Mouse (Mus musculus): Measurements from ENCODE around the gene D430041D05Rik. TPM values are rescaled to one million over a fixed set of nuclear protein-coding genes. Genes with fewer than 3 reads are reported as not detected.
A peak's percentile ranks its signal among the peaks of the same experiment; 100 is the strongest.

The D430041D05Rik gene
- polyA plus RNA-seq, 1 experiment from 2014 or later = 2.4 TPM

DNA sequence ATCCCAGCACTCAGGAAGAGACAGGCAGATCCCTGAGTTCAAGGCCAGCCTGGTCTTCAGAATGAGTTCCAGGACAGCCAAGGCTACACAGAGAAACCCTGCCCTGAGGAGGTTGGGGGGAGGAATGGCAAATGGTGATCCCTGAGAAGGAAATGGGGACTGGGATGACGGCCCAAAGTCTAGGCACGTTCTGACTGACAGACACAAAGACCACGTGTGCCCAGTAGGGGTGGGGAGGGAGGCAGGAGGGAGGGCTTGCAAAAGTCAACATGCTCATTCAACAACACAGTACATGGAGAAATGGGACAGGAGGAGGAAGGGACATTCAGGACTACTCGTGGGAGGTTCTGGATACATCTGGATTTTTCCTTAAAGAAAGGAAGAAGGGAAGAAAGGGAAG, 1.7 kb upstream of the D430041D05Rik start:
- H3K4me1 ChIP-seq (ENCODE audit: control insufficient read depth, insufficient read depth, low read length) = peaks cover 6% of the 10 kb centered on the region
- ATAC-seq (ENCODE audit: low FRiP score) (no peak), DNase-seq (ENCODE audit: low spot score, missing footprints) (no peak)
- no peak overlapping the region for H3K27ac ChIP-seq (ENCODE audit: low read depth, low read length)
- H3K4me3 ChIP-seq (ENCODE audit: low read depth, low read length) = no peak overlapping the region
- H3K27me3 ChIP-seq (ENCODE audit: control insufficient read depth, insufficient read depth, low read length) = peaks cover 28% of the 10 kb centered on the region
- H3K4me2 ChIP-seq = no peak overlapping the region
- WGBS = 31% methylated on average over 4 of the region's 4 CpGs
- H3K36me3 ChIP-seq (ENCODE audit: control insufficient read depth, insufficient read depth, low read length) = no peaks in the 10 kb centered on the region
- H3K9me3 ChIP-seq (ENCODE audit: control insufficient read depth, low read length) = no peaks in the 10 kb centered on the region
- no peak overlapping the region for H3K9ac ChIP-seq (ENCODE audit: low read length)

DNA sequence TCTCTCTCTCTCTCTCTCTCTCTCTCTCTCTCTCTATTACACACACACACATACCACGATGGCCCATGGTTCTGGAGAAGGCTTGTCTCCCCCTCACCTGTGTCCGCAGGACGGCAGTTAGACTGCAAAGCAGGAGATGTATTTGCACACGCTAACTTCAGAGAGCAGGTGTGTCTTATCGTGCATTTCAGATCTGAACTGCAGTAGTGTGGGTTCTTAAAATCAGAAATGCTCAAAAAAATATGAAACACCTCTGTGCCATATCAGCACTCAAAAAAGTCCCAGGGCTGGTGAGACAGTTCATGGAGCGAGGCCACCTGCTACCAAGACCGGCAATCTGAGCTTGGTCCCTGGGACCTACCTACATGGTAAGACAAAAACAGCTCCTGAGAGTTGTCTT, 993 bp upstream of the D430041D05Rik start:
- ATAC-seq (ENCODE audit: low FRiP score) = no peak
- H3K4me2 ChIP-seq = no peak overlapping the region
- no peaks in the 10 kb centered on the region for H3K9me3 ChIP-seq (ENCODE audit: control insufficient read depth, low read length)
- H3K4me1 ChIP-seq (ENCODE audit: control insufficient read depth, insufficient read depth, low read length) = peaks cover 6% of the 10 kb centered on the region
- no peak overlapping the region for H3K9ac ChIP-seq (ENCODE audit: low read length)
- no peak overlapping the region for H3K4me3 ChIP-seq (ENCODE audit: low read depth, low read length)
- no peaks in the 10 kb centered on the region for H3K36me3 ChIP-seq (ENCODE audit: control insufficient read depth, insufficient read depth, low read length)
- no peak for DNase-seq (ENCODE audit: low spot score, missing footprints)
- 88% methylated on average over 7 of the region's 7 CpGs for WGBS
- H3K27ac ChIP-seq (ENCODE audit: low read depth, low read length) = no peak overlapping the region
- peaks cover 28% of the 10 kb centered on the region for H3K27me3 ChIP-seq (ENCODE audit: control insufficient read depth, insufficient read depth, low read length)

DNA sequence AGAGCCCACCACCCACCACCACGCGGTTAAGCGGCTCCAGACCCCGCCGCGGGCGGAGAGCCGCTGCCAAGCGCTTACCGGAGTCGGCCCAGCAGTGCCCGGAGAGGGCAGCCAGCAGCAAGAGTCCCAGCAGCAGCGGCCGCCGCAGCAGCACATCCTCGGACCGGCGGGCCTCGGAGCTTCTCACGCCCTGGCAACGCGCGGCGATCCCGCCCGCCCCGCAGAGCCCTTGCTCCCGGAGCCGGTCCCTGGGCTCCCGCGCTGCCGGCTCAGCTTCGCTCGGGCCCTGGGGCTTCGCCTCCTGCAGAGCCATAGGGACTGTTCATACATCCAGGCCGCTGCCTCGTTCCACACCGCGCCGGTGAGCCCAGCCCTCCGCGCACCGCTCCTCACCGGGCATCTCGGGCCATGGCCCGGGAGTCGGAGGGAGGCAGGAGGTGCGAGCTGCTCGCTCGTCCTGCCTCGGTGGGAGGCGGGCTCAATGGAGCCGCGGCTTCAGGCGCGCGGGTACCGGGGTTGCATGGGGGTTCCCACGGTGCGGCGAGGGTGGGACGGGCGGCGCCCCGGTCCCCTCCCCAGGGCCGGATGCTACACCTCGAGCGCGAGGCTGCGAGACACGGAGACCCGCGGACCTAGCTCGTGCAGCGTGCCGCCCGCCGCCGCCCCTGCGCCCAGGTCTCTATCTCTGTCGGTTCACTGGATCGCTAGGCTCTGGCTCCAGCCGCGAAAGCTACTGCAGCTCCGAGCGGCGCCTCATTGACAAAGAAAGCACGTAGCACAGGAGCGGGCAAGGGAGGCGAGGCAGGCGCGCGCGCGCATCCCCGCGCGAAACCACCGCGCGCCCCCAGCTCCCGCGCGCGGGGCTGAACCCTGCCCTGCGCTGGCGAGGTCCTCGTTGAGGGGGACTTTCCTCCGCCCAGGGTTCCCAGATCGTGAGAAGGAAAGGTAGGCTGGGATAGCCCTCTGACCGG, 677 bp downstream of the D430041D05Rik start:
- peak overlapping the region; percentile 70 for H3K4me3 ChIP-seq (ENCODE audit: low read depth, low read length)
- H3K9ac ChIP-seq (ENCODE audit: low read length) = peak overlapping the region; percentile 84
- peak; percentile 92 for ATAC-seq (ENCODE audit: low FRiP score)
- H3K36me3 ChIP-seq (ENCODE audit: control insufficient read depth, insufficient read depth, low read length) = no peaks in the 10 kb centered on the region
- peaks cover 6% of the 10 kb centered on the region for H3K4me1 ChIP-seq (ENCODE audit: control insufficient read depth, insufficient read depth, low read length)
- H3K27me3 ChIP-seq (ENCODE audit: control insufficient read depth, insufficient read depth, low read length) = peaks cover 28% of the 10 kb centered on the region
- peak overlapping the region; percentile 97 for H3K4me2 ChIP-seq
- peak; percentile 98 for DNase-seq (ENCODE audit: low spot score, missing footprints)
- under 1% methylated on average over 110 of the region's 111 CpGs for WGBS
- peak overlapping the region; percentile 48; the same call in 1 of the 2 replicates for H3K27ac ChIP-seq (ENCODE audit: low read depth, low read length)
- no peaks in the 10 kb centered on the region for H3K9me3 ChIP-seq (ENCODE audit: control insufficient read depth, low read length)

DNA sequence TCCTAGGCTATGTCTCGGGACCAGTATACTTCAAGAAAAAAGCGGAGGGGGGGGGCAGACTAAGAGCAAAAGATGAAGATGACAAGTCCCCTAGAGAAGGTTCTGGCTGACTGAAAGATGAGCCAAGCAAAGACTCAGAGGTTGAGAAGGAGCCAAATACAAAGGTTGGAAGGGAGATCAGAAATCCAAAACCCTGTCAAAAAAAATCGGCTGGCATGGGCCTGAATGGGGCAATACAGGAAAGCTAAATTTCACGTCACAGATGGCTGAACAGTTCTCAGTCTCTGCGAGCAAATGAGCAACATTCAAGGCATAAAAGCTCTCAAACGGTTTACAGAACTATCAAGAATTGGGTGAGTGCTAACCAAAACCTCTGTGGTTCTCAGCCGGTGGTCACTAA, 2.5 kb downstream of the D430041D05Rik start:
- H3K27ac ChIP-seq (ENCODE audit: low read depth, low read length) = no peak overlapping the region
- no peak for ATAC-seq (ENCODE audit: low FRiP score)
- no peak overlapping the region for H3K4me2 ChIP-seq
- no peak overlapping the region for H3K9ac ChIP-seq (ENCODE audit: low read length)
- peaks cover 6% of the 10 kb centered on the region for H3K4me1 ChIP-seq (ENCODE audit: control insufficient read depth, insufficient read depth, low read length)
- H3K9me3 ChIP-seq (ENCODE audit: control insufficient read depth, low read length) = no peaks in the 10 kb centered on the region
- 66% methylated on average over 7 of the region's 7 CpGs for WGBS
- H3K27me3 ChIP-seq (ENCODE audit: control insufficient read depth, insufficient read depth, low read length) = peaks cover 28% of the 10 kb centered on the region
- no peak for DNase-seq (ENCODE audit: low spot score, missing footprints)
- no peaks in the 10 kb centered on the region for H3K36me3 ChIP-seq (ENCODE audit: control insufficient read depth, insufficient read depth, low read length)
- H3K4me3 ChIP-seq (ENCODE audit: low read depth, low read length) = no peak overlapping the region

DNA sequence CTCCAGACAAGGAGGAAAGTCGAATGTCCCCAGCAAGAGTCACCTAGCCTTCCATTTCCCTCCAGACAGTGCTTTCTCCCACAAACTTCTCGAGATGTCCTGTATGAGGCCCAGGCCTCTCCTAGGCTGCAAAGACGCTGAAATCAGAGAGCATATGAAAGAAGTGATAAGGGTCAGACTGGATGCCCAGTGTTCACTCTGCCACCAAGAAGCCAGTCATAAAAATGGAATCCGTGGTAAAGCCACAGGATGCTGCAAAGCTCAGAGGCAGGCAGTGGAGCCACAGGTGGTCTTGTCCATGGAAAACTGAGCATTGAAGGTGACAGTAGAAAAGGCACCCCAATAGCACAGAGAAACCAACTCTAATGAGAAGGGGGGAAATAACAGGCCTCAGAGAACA, 2.9 kb downstream of the D430041D05Rik start:
- Histone ChIP-seq H3K4me2 (no peak overlapping the region), H3K36me3 (ENCODE audit: control insufficient read depth, insufficient read depth, low read length) (no peaks in the 10 kb centered on the region), H3K4me3 (ENCODE audit: low read depth, low read length) (no peak overlapping the region), H3K4me1 (ENCODE audit: control insufficient read depth, insufficient read depth, low read length) (peaks cover 6% of the 10 kb centered on the region), H3K9ac (ENCODE audit: low read length) (no peak overlapping the region), H3K9me3 (ENCODE audit: control insufficient read depth, low read length) (no peaks in the 10 kb centered on the region), H3K27me3 (ENCODE audit: control insufficient read depth, insufficient read depth, low read length) (peaks cover 28% of the 10 kb centered on the region), H3K27ac (ENCODE audit: low read depth, low read length) (no peak overlapping the region)
- ATAC-seq (ENCODE audit: low FRiP score) (no peak), DNase-seq (ENCODE audit: low spot score, missing footprints) (no peak)
- WGBS = 70% methylated on average over 4 of the region's 4 CpGs

DNA sequence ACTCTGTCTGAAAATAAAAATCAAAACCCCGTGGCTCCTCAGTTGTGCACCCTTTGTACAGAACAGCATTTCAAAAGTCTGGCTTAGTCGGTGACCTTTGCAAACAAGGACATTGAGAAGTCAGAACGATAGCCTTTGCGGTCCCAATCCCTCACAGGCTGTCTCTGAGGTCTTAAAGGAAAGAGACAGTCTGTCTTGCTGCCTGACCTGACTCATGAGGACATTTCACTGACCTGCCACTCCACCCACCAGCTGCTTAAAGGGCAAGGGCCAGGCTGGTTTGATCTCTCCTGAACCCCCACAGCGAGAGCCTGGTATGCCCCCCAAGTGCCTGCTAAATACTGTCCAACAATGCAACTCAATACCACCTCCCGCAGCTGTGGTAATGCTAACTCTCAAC, 6.8 kb downstream of the D430041D05Rik start:
- 82% methylated on average over 6 of the region's 6 CpGs for WGBS
- Histone ChIP-seq H3K4me1 (ENCODE audit: control insufficient read depth, insufficient read depth, low read length) (peaks cover under 1% of the 10 kb centered on the region), H3K4me2 (no peak overlapping the region), H3K4me3 (ENCODE audit: low read depth, low read length) (no peak overlapping the region), H3K9me3 (ENCODE audit: control insufficient read depth, low read length) (no peaks in the 10 kb centered on the region), H3K36me3 (ENCODE audit: control insufficient read depth, insufficient read depth, low read length) (no peaks in the 10 kb centered on the region), H3K9ac (ENCODE audit: low read length) (no peak overlapping the region), H3K27me3 (ENCODE audit: control insufficient read depth, insufficient read depth, low read length) (peaks cover 11% of the 10 kb centered on the region; the same call in 1 of the 2 replicates), H3K27ac (ENCODE audit: low read depth, low read length) (no peak overlapping the region)
- no peak for DNase-seq (ENCODE audit: low spot score, missing footprints)
- no peak for ATAC-seq (ENCODE audit: low FRiP score)

DNA sequence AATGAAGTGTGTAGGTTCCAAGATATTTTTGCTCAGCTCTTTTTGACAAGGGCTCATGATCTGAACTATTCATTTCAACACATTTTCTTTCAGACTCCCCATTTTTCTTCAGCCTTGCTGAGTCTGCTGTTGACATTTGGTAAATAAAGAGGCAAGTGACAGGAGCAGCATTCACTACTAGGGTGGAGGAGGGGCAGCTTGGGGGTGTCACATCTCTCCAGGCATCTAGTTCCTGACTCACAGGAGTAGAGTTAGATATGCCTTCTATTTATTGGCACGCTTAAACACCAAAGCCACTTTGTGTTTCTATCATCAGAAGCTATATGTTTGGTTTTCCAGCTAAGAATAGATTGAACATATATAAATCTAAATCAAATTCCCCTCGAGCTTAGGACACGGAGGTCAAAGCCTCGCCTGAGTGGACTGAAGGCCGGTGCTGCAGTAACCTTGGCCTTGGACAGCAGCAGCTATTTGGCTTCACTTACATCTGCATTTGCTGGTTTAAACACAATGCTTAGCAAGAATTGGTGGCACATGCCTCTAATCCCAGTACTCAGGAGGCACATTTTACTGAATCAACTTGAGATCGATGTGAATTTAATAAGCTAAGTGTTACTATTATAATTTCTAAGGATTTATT, 12.0 kb downstream of the D430041D05Rik start:
- H3K27me3 ChIP-seq (ENCODE audit: control insufficient read depth, insufficient read depth, low read length) = no peaks in the 10 kb centered on the region
- ATAC-seq (ENCODE audit: low FRiP score) (no peak), DNase-seq (ENCODE audit: low spot score, missing footprints) (no peak)
- no peak overlapping the region for H3K9ac ChIP-seq (ENCODE audit: low read length)
- peaks cover 10% of the 10 kb centered on the region for H3K4me1 ChIP-seq (ENCODE audit: control insufficient read depth, insufficient read depth, low read length)
- H3K27ac ChIP-seq (ENCODE audit: low read depth, low read length) = no peak overlapping the region
- 93% methylated on average over 6 of the region's 6 CpGs for WGBS
- H3K4me2 ChIP-seq = no peak overlapping the region
- H3K4me3 ChIP-seq (ENCODE audit: low read depth, low read length) = no peak overlapping the region
- H3K36me3 ChIP-seq (ENCODE audit: control insufficient read depth, insufficient read depth, low read length) = no peaks in the 10 kb centered on the region
- H3K9me3 ChIP-seq (ENCODE audit: control insufficient read depth, low read length) = no peaks in the 10 kb centered on the region

DNA sequence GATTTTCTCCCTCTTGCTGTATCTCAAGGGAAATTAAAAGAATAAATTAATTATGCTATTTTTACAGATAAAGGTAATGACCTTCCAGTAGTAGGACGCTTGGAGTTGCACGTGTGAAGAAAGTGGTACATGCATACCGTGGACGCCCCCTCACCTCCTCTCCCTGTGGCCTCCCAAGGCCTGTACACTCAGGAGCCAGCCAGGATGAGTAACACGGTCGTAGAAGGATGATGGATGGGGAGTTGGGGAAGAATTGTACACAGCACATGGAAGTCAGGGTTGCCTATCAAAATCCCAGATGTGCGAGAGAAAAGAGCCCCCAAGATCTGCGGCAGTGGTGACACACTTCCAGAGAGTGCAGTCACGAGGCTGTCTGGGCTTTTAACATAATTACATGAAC, 14.9 kb downstream of the D430041D05Rik start:
- DNase-seq (ENCODE audit: low spot score, missing footprints) = no peak
- no peak overlapping the region for H3K27ac ChIP-seq (ENCODE audit: low read depth, low read length)
- no peak overlapping the region for H3K4me2 ChIP-seq
- no peaks in the 10 kb centered on the region for H3K36me3 ChIP-seq (ENCODE audit: control insufficient read depth, insufficient read depth, low read length)
- no peak for ATAC-seq (ENCODE audit: low FRiP score)
- 88% methylated on average over 9 of the region's 9 CpGs for whole genome bisulfite sequencing
- peaks cover 10% of the 10 kb centered on the region for H3K4me1 ChIP-seq (ENCODE audit: control insufficient read depth, insufficient read depth, low read length)
- no peaks in the 10 kb centered on the region for H3K27me3 ChIP-seq (ENCODE audit: control insufficient read depth, insufficient read depth, low read length)
- H3K9ac ChIP-seq (ENCODE audit: low read length) = no peak overlapping the region
- H3K9me3 ChIP-seq (ENCODE audit: control insufficient read depth, low read length) = no peaks in the 10 kb centered on the region
- no peak overlapping the region for H3K4me3 ChIP-seq (ENCODE audit: low read depth, low read length)

DNA sequence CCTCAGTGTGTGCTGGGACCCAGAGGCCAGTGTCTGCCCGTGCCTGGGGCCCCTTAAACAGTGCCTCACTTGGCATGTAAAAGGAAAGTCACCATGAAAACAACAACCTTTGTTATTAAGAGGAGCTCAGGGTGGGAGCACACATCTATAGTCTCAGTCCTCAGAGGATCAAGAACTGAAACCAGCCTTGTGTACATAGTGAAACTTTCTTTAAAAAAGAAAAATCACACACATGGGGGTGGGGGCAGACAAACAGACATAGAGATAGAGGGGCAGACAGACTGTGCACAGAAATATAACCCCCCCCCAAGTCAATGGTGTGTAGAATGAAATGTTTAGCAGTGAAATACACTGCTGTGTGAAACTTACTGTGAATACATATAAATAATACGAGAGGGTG, 16.0 kb downstream of the D430041D05Rik start:
- Histone ChIP-seq H3K4me3 (ENCODE audit: low read depth, low read length) (no peak overlapping the region), H3K4me1 (ENCODE audit: control insufficient read depth, insufficient read depth, low read length) (peaks cover 10% of the 10 kb centered on the region), H3K9me3 (ENCODE audit: control insufficient read depth, low read length) (no peaks in the 10 kb centered on the region), H3K27me3 (ENCODE audit: control insufficient read depth, insufficient read depth, low read length) (no peaks in the 10 kb centered on the region), H3K4me2 (no peak overlapping the region), H3K36me3 (ENCODE audit: control insufficient read depth, insufficient read depth, low read length) (no peaks in the 10 kb centered on the region), H3K27ac (ENCODE audit: low read depth, low read length) (no peak overlapping the region), H3K9ac (ENCODE audit: low read length) (no peak overlapping the region)
- 44% methylated on average over 2 of the region's 2 CpGs for WGBS
- DNase-seq (ENCODE audit: low spot score, missing footprints) = no peak
- no peak for ATAC-seq (ENCODE audit: low FRiP score)

Data from midbrain, embryonic 11.5 days (tissue).